In the genomic region with DNA sequence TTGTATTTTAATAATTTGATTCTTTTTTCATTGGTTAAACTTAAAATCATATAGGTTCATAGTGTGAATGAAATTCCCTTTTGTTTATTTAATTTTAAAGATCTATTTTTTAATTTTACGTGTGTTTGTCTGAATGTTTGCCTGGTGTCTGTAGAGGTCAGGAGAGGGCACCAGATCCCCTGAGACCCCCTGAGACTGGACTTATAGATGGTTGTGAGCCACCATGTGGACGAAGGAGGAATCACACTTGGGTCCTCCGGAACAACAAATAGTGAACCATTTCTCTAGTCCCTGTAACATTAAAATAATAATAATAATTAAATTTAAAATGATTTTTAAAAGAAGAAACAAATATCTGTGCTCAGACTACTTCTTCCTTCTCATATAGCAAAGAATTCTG, we compare ENCODE assay signal across 8 mouse cellular contexts. TPM values are rescaled to one million over a fixed set of nuclear protein-coding genes. Genes with fewer than 3 reads are reported as not detected.
A peak's percentile ranks its signal among the peaks of the same experiment; 100 is the strongest.
DNase-seq lines count a peak whose midpoint lies in the region; TF ChIP-seq lines count a peak whose summit lies in the region.

No protein-coding gene starts in this region.

- no peak for DNase-seq in cerebellum, adult 2 months
- no peak for DNase-seq in cerebellum, adult 11-12 months
- DNase-seq in lung, adult 18-20 months, result peak; percentile 18 to 35
- no peak for DNase-seq in lung, postnatal 25 days (ENCODE audit: low spot score)
- peak; percentile 52 for DNase-seq in brain, adult 2 months (ENCODE audit: low read depth, low spot score)
- DNase-seq in heart, postnatal 36 days, result peak; percentile 40 to 57
- DNase-seq in lung, postnatal 10 days, result peak; percentile 57
- peak; percentile 68 for DNase-seq in testis, postnatal 10 days (ENCODE audit: low spot score)

- peak; percentile 67 for TF ChIP-seq CTCF in cerebellum, adult 2 months (IDR thresholded peaks at IDR 0.05; ENCODE audit: borderline replicate concordance, insufficient read depth, low read depth, low read length)

- no peaks in the 10 kb centered on the region for H3K27me3 ChIP-seq in cerebellum, adult 2 months (ENCODE audit: control insufficient read depth, insufficient read depth, low read length)

- 17% methylated on average over 3 of the region's 3 CpGs for WGBS in cerebellum, adult 2 months

- no peaks in the 10 kb centered on the region for H3K4me1 ChIP-seq in cerebellum, adult 2 months (ENCODE audit: control insufficient read depth, insufficient read depth, low read length)

- no peak overlapping the region for H3K27ac ChIP-seq in cerebellum, adult 2 months (ENCODE audit: insufficient read depth, low read length)

- no peak for TF ChIP-seq POLR2A in cerebellum, adult 2 months (IDR thresholded peaks at IDR 0.05; ENCODE audit: borderline replicate concordance, insufficient read depth, low read length)

- H3K4me3 ChIP-seq in cerebellum, adult 2 months (replicated peaks; ENCODE audit: insufficient read depth, low read depth, low read length), result no peak overlapping the region

- intact Hi-C loops in heart, postnatal 36 days (cut with DNase I), result loop anchor here (2.0 kb wide), 1 partner anchor 250 kb away; no protein-coding TSS in a partner anchor

RNA-seq across cellular contexts. Expression of a gene that starts 7.7 kb away (rescaled TPM):
- polyA plus RNA-seq in cerebellum, adult 2 months (2012; rRNA removed), result 61.4 and 69.0 TPM in 2 replicates
- total RNA-seq in heart, postnatal 36 days (2021), result 10 to 100 TPM; 19.1 to 23.2 TPM

RNA-seq across cellular contexts. Expression of a gene that starts 59.9 kb away (rescaled TPM):
- polyA plus RNA-seq in cerebellum, adult 2 months (2012; rRNA removed), result 13.7 and 15.5 TPM in 2 replicates
- 1 to 10 TPM; 1.6 to 3.0 TPM for total RNA-seq in heart, postnatal 36 days (2021)

Comparison
In these comparisons a context has a peak if more than half of its experiments do, and no peak if none do; other contexts are left out.
1. DNase-seq: peak in lung, adult 18-20 months (2 of 2), brain, adult 2 months (single experiment), heart, postnatal 36 days (2 of 2), lung, postnatal 10 days (single experiment) and testis, postnatal 10 days (single experiment); none in cerebellum, adult 2 months (0 of 2), cerebellum, adult 11-12 months (single experiment) and lung, postnatal 25 days (single experiment).